Comparison of ENCODE assay signal across 15 mouse cellular contexts in genomic region chr6:119180188-119180587, GRCm38 (mm10). TPM values are rescaled to one million over a fixed set of nuclear protein-coding genes. Genes with fewer than 3 reads are reported as not detected.
"Had no signal": no experiment of that assay in that cellular context is flagged by ENCODE, and none has a peak within 500 bp of the region (broad histone marks: within the 10 kb centered on the region; RNA-seq: fewer than 3 reads in every experiment).

No protein-coding gene starts in this region.

- H3K4me2 ChIP-seq: limb, embryonic 12.5 days; liver, embryonic 13.5 days; lung, embryonic 15.5 days; midbrain, embryonic 11.5 days; midbrain, embryonic 15.5 days; neural tube, embryonic 12.5 days had no signal

- ATAC-seq: liver, postnatal 0 days; midbrain, embryonic 15.5 days had no signal

- H3K4me3 ChIP-seq: layer of hippocampus, adult 2 months; limb, embryonic 12.5 days; liver, embryonic 13.5 days; lung, embryonic 15.5 days; megakaryocyte, embryonic 14.5 days; midbrain, embryonic 15.5 days; neural tube, embryonic 12.5 days had no signal

- DNase-seq: kidney, postnatal 4 days; liver; liver, embryonic 13.5 days; lung, postnatal 14 days had no signal

- H3K9me3 ChIP-seq: limb, embryonic 12.5 days; liver, embryonic 13.5 days; lung, embryonic 15.5 days; megakaryocyte, embryonic 14.5 days; midbrain, embryonic 15.5 days; neural tube, embryonic 12.5 days had no signal

- H3K27ac ChIP-seq: layer of hippocampus, adult 2 months; limb, embryonic 12.5 days; liver, embryonic 13.5 days; lung, embryonic 15.5 days; macrophage; midbrain, embryonic 15.5 days; neural tube, embryonic 12.5 days; stomach, postnatal 0 days had no signal

- H3K27me3 ChIP-seq: limb, embryonic 12.5 days; liver, embryonic 13.5 days; lung, embryonic 15.5 days; megakaryocyte, embryonic 14.5 days; midbrain, embryonic 15.5 days; neural tube, embryonic 12.5 days had no signal

- H3K36me3 ChIP-seq: lung, embryonic 15.5 days had no signal

- H3K9ac ChIP-seq: limb, embryonic 12.5 days; liver, embryonic 13.5 days; liver, postnatal 0 days; lung, embryonic 15.5 days; midbrain, embryonic 15.5 days; neural tube, embryonic 12.5 days had no signal

RNA-seq across cellular contexts. Expression of gene Cacna1c, which starts 16.0 kb away (rescaled TPM):
- total RNA-seq: monocyte, adult 5-6 weeks had no signal
- polyA plus RNA-seq: macrophage had no signal

RNA-seq across cellular contexts. Expression of gene Cacna2d4, which starts 56.1 kb away (rescaled TPM):
- polyA plus RNA-seq: limb, embryonic 12.5 days; liver, embryonic 13.5 days; macrophage had no signal
